Mouse (Mus musculus): ENCODE measurements around the gene Ndufaf8. TPM values are rescaled to one million over a fixed set of nuclear protein-coding genes. Genes with fewer than 3 reads are reported as not detected.

Ndufaf8 gene
- polyA plus RNA-seq, 1 experiment from 2014 or later = 61.3 TPM

Small RNA genes lying within 50 kb of the gene (microRNA-seq; reads per million reads assigned to microRNA genes)
- gene Gm25948 = not detected

Other genes with a start within 250 kb of the Ndufaf8 start
- 85.4 and 91.8 TPM in 2 replicates for gene Chmp6, start 185.5 kb upstream of the Ndufaf8 start, polyA plus RNA-seq (2014; fragmentation: Nextera tagmentation; extraction: Ambion mirVana)
- gene Baiap2, start 156.2 kb upstream of the Ndufaf8 start, polyA plus RNA-seq (2014; fragmentation: Nextera tagmentation; extraction: Ambion mirVana) = 9.0 and 9.8 TPM in 2 replicates
- 1.3 TPM in 2 replicates for gene Aatk, start 51.8 kb upstream of the Ndufaf8 start, polyA plus RNA-seq (2014; fragmentation: Nextera tagmentation; extraction: Ambion mirVana)
- 24.9 and 28.9 TPM in 2 replicates for gene Cep131, start 12.1 kb upstream of the Ndufaf8 start, polyA plus RNA-seq (2014; fragmentation: Nextera tagmentation; extraction: Ambion mirVana)
- gene Tepsin, start 197 bp upstream of the Ndufaf8 start, polyA plus RNA-seq (2014; fragmentation: Nextera tagmentation; extraction: Ambion mirVana) = 12.3 and 14.2 TPM in 2 replicates
- gene Slc38a10, start 52.4 kb downstream of the Ndufaf8 start, polyA plus RNA-seq (2014; fragmentation: Nextera tagmentation; extraction: Ambion mirVana) = 46.3 and 53.3 TPM in 2 replicates
- 17.6 and 20.6 TPM in 2 replicates for gene Bahcc1, start 134.0 kb downstream of the Ndufaf8 start, polyA plus RNA-seq (2014; fragmentation: Nextera tagmentation; extraction: Ambion mirVana)
- 2,965 and 3,081 TPM in 2 replicates for gene Actg1, start 249.6 kb downstream of the Ndufaf8 start, polyA plus RNA-seq (2014; fragmentation: Nextera tagmentation; extraction: Ambion mirVana)

All from midbrain, embryonic 11.5 days (tissue).